Mouse (Mus musculus): Measurements from ENCODE around the gene Resp18. TPM values are rescaled to one million over a fixed set of nuclear protein-coding genes. Genes with fewer than 3 reads are reported as not detected.

Resp18 gene
- polyA plus RNA-seq, 1 experiment, result 0.41 TPM

DNA sequence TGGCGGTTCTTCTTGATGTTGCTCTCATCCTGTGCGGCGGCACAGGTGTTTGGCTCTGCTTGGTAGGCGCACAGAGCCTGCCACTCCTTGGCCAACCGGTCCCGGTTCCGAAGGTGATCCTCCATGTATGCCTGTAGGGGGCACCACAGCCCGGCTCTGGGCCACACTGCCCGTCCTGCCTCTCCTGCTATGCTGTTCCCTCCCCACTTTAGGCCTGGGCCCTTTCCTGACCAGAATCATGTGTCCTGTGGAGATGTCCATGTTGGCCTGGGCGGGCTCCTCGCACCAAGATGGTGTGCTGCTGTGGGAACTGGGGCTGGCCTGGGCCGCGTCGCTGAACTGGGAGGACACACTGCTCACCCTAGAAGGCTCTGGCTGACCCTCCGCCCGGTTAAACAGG, 25.2 kb downstream of the Resp18 start:
- H3K4me3 ChIP-seq (ENCODE audit: insufficient read depth, low read depth, low read length), result no peak overlapping the region
- WGBS, result 81% methylated on average over 16 of the region's 16 CpGs
- no peaks in the 10 kb centered on the region for H3K4me1 ChIP-seq (ENCODE audit: control insufficient read depth, insufficient read depth, low read length)
- H3K27me3 ChIP-seq (replicated peaks; ENCODE audit: control insufficient read depth, insufficient read depth, low read length), result no peaks in the 10 kb centered on the region
- H3K27ac ChIP-seq (ENCODE audit: insufficient read depth, low read depth, low read length), result no peak overlapping the region
- TF ChIP-seq CTCF (conservative IDR thresholded peaks at IDR 0.05; ENCODE audit: insufficient read depth, insufficient read length, low read depth, low read length), result no peak
- no peak for TF ChIP-seq POLR2A (IDR thresholded peaks at IDR 0.05; ENCODE audit: low read depth, low read length)
- H3K36me3 ChIP-seq (ENCODE audit: control insufficient read depth, insufficient read depth, low read length), result no peaks in the 10 kb centered on the region
- no peak for DNase-seq

DNA sequence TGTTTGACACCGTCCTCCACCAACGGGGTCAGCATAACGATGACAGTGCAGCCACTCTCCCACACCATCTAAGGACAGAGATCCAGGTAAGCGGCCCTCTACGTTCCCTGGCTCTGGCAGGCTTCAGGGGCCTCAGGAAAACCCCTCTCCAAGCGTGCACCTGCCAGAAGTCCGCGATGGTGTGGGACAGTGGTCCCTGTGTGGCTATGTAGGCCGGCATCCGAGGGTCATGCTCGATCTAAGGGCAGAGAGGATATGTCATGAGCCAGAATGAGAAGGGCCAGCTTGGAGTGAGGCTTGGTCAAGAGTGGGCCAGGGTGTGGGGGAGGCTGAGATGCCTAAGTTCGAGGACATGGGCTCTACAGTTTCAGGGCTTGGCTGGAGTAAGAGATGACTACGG, 25.9 kb downstream of the Resp18 start:
- no peaks in the 10 kb centered on the region for H3K4me1 ChIP-seq (ENCODE audit: control insufficient read depth, insufficient read depth, low read length)
- 72% methylated on average over 13 of the region's 13 CpGs for whole genome bisulfite sequencing
- no peak for DNase-seq
- H3K27me3 ChIP-seq (replicated peaks; ENCODE audit: control insufficient read depth, insufficient read depth, low read length), result no peaks in the 10 kb centered on the region
- H3K4me3 ChIP-seq (ENCODE audit: insufficient read depth, low read depth, low read length), result no peak overlapping the region
- no peak overlapping the region for H3K27ac ChIP-seq (ENCODE audit: insufficient read depth, low read depth, low read length)
- TF ChIP-seq POLR2A (IDR thresholded peaks at IDR 0.05; ENCODE audit: low read depth, low read length) (no peak), CTCF (conservative IDR thresholded peaks at IDR 0.05; ENCODE audit: insufficient read depth, insufficient read length, low read depth, low read length) (no peak)
- H3K36me3 ChIP-seq (ENCODE audit: control insufficient read depth, insufficient read depth, low read length), result no peaks in the 10 kb centered on the region

DNA sequence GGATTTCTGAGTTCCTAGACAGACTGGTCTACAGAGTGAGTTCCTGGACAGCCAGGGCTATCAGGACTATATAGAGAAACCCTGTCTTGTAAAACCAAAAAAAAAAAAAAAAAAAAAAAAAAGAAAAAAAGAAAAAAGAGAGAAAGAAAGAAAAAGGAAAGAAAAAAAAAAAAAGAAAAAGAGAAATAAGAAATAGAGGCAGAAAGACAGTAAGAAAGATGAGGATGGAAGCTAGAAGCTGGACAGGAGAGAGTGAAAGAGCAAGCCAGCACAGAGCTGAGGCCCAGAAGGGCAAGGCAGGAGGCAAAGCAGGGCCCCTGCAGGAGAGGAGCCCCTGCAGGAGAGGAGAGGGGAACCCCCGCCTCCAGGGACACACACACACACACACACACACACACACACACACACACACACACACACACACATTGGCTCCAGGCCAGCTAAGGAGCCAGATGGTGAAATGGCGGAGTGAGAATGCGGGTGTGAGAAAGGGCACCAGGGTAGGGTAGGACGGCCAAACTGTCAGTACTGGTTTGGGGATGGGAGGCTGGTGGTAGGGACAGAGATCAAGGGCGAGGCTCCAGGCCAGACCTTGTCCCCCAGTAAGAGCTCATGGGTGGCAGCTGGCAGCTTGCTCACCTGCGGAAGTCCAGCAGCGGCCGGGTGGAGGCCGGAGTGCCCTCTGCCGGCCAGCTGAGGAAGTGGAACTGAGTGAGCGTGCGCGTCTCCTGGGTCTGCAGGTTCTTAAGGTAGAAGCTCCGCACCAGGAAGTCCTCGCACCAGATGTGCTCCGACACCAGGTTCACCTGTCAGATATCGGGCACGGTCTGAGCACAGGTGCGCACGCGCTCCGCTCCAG, 26.9 kb downstream of the Resp18 start:
- no peaks in the 10 kb centered on the region for H3K27me3 ChIP-seq (replicated peaks; ENCODE audit: control insufficient read depth, insufficient read depth, low read length)
- peak; percentile 94 for DNase-seq
- 4% methylated on average over 22 of the region's 22 CpGs for WGBS
- peak; percentile 82 for TF ChIP-seq CTCF (conservative IDR thresholded peaks at IDR 0.05; ENCODE audit: insufficient read depth, insufficient read length, low read depth, low read length)
- no peak for TF ChIP-seq POLR2A (IDR thresholded peaks at IDR 0.05; ENCODE audit: low read depth, low read length)
- H3K36me3 ChIP-seq (ENCODE audit: control insufficient read depth, insufficient read depth, low read length), result no peaks in the 10 kb centered on the region
- H3K4me3 ChIP-seq (ENCODE audit: insufficient read depth, low read depth, low read length), result peak overlapping the region; percentile 36
- no peak overlapping the region for H3K27ac ChIP-seq (ENCODE audit: insufficient read depth, low read depth, low read length)
- H3K4me1 ChIP-seq (ENCODE audit: control insufficient read depth, insufficient read depth, low read length), result no peaks in the 10 kb centered on the region

- no peaks in the 10 kb centered on the region for H3K36me3 ChIP-seq (ENCODE audit: control insufficient read depth, insufficient read depth, low read length)
- no peak for TF ChIP-seq POLR2A (IDR thresholded peaks at IDR 0.05; ENCODE audit: low read depth, low read length)
- TF ChIP-seq CTCF (conservative IDR thresholded peaks at IDR 0.05; ENCODE audit: insufficient read depth, insufficient read length, low read depth, low read length), result no peak
- no peaks in the 10 kb centered on the region for H3K4me1 ChIP-seq (ENCODE audit: control insufficient read depth, insufficient read depth, low read length)
- H3K27me3 ChIP-seq (replicated peaks; ENCODE audit: control insufficient read depth, insufficient read depth, low read length), result no peaks in the 10 kb centered on the region
- DNase-seq, result no peak
- no peak overlapping the region for H3K27ac ChIP-seq (ENCODE audit: insufficient read depth, low read depth, low read length)
- H3K4me3 ChIP-seq (ENCODE audit: insufficient read depth, low read depth, low read length), result no peak overlapping the region
- WGBS, result 72% methylated on average over 3 of the region's 3 CpGs
These were observed 27.7 kb downstream of the Resp18 start for GRCm38 (mm10) chr1:75250498-75250897.

DNA sequence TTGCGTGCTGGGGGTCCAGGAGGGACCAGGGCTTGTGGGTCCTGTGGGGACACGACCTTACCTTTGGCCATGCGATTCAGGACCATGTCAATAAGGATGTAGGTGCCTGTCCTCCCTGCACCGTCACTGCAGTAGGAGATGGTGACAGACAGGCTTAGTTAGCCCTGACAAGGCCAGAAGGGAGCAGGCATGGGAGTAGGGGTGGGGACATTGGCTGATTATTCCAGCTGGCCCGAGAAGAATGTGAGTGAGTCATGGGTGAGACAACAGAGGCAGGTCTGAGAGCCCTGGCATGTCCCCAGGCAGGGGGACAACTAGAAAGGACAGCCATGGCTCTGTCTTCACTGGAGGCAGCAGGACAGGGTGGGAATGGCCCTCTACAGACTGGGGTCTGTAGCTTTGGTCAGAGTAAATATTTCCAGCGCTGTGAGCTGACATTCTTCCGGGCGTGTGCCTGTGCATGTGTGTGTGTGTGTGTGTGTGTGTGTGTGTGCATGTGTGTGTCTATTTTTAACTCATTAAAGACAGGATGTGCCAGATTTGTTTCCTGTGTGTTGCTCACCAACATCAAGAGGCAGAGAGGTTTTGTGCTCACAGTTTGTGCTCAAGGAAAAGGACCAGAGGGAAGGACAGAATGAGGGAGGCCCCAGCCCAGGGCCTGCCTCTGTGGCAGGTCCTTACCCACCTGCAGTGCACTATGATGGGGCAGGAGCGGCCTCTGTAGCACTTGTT, 30.0 kb downstream of the Resp18 start:
- Histone ChIP-seq H3K27me3 (replicated peaks; ENCODE audit: control insufficient read depth, insufficient read depth, low read length) (no peaks in the 10 kb centered on the region), H3K36me3 (ENCODE audit: control insufficient read depth, insufficient read depth, low read length) (no peaks in the 10 kb centered on the region), H3K27ac (ENCODE audit: insufficient read depth, low read depth, low read length) (no peak overlapping the region), H3K4me3 (ENCODE audit: insufficient read depth, low read depth, low read length) (no peak overlapping the region), H3K4me1 (ENCODE audit: control insufficient read depth, insufficient read depth, low read length) (no peaks in the 10 kb centered on the region)
- TF ChIP-seq CTCF (conservative IDR thresholded peaks at IDR 0.05; ENCODE audit: insufficient read depth, insufficient read length, low read depth, low read length), result no peak
- no peak for TF ChIP-seq POLR2A (IDR thresholded peaks at IDR 0.05; ENCODE audit: low read depth, low read length)
- DNase-seq, result peak; percentile 19
- WGBS, result 49% methylated on average over 9 of the region's 9 CpGs

GRCm38 (mm10) chr1:75247071-75247930, 30.9 kb downstream of the Resp18 start:
- no peak overlapping the region for H3K4me3 ChIP-seq (ENCODE audit: insufficient read depth, low read depth, low read length)
- WGBS, result 80% methylated on average over 16 of the region's 16 CpGs
- no peaks in the 10 kb centered on the region for H3K27me3 ChIP-seq (replicated peaks; ENCODE audit: control insufficient read depth, insufficient read depth, low read length)
- TF ChIP-seq CTCF (conservative IDR thresholded peaks at IDR 0.05; ENCODE audit: insufficient read depth, insufficient read length, low read depth, low read length) (no peak), POLR2A (IDR thresholded peaks at IDR 0.05; ENCODE audit: low read depth, low read length) (no peak)
- no peak overlapping the region for H3K27ac ChIP-seq (ENCODE audit: insufficient read depth, low read depth, low read length)
- DNase-seq, result no peak
- no peaks in the 10 kb centered on the region for H3K4me1 ChIP-seq (ENCODE audit: control insufficient read depth, insufficient read depth, low read length)
- no peaks in the 10 kb centered on the region for H3K36me3 ChIP-seq (ENCODE audit: control insufficient read depth, insufficient read depth, low read length)
